Mouse (Mus musculus) myocyte (in vitro differentiated cells): Measurements from ENCODE around the gene Kctd21. TPM values are rescaled to one million over a fixed set of nuclear protein-coding genes. Genes with fewer than 3 reads are reported as not detected.

ENCODE experiments used
- H3K27me3 ChIP-seq: one replicate; pipeline ENCODE4 v1.6.1; 2011; ENCODE audit not compliant: control insufficient read depth, insufficient read depth, insufficient read length
- H3K36me3 ChIP-seq: one replicate; pipeline ENCODE4 v1.6.1; 2011; ENCODE audit not compliant: control insufficient read depth, insufficient read depth
- H3K4me2 ChIP-seq: one replicate; pipeline ENCODE4 v1.6.1; 2011; ENCODE audit warnings: low read depth, control low read depth
- H3K4me3 ChIP-seq: one replicate; pipeline ENCODE4 v1.5.1; 2011; ENCODE audit warnings: mild to moderate bottlenecking, control low read depth, moderate library complexity
- H3K79me2 ChIP-seq: one replicate; pipeline ENCODE4 v1.6.1; 2011; ENCODE audit not compliant: control insufficient read depth, insufficient read depth
- H3ac ChIP-seq: one replicate; pipeline ENCODE4 v1.6.1; 2011; ENCODE audit not compliant: control insufficient read depth, insufficient read length
- CEBPB ChIP-seq: IDR thresholded peaks from 2 replicates; pipeline ENCODE4 v1.6.1; 2011; ENCODE audit warnings: mild to moderate bottlenecking, moderate library complexity; ENCODE audit not compliant: poor library complexity, insufficient read depth, severe bottlenecking
- E2F4 ChIP-seq: IDR thresholded peaks from one replicate; pipeline ENCODE4 v1.6.1; 2011; ENCODE audit warnings: mild to moderate bottlenecking, control low read depth, moderate library complexity; ENCODE audit not compliant: insufficient read depth
- MAX ChIP-seq: IDR thresholded peaks from one replicate; pipeline ENCODE4 v1.6.1; 2011; ENCODE audit warnings: low read depth, mild to moderate bottlenecking, control low read depth
- MYOD1 ChIP-seq, 3 experiments: IDR thresholded peaks; one replicate each; pipeline ENCODE4 v1.6.1; 2011; ENCODE audit warnings: control low read depth in 2 of 3, low read depth in 2 of 3, mild to moderate bottlenecking in 2 of 3, moderate library complexity in 1 of 3; ENCODE audit not compliant: insufficient read length in 2 of 3, control insufficient read depth in 1 of 3
- MYOG ChIP-seq, 3 experiments: IDR thresholded peaks; one replicate each; pipeline ENCODE4 v1.6.1; 2011; ENCODE audit warnings: control low read depth in 2 of 3, low read depth in 2 of 3, mild to moderate bottlenecking in 2 of 3; ENCODE audit not compliant: insufficient read length in 2 of 3, control insufficient read depth in 1 of 3, insufficient read depth in 1 of 3
- POLR2A ChIP-seq: IDR thresholded peaks from one replicate; pipeline ENCODE4 v1.6.1; 2011; ENCODE audit warnings: low read depth, mild to moderate bottlenecking, control low read depth, moderate library complexity; ENCODE audit not compliant: insufficient read length
- POLR2AphosphoS2 ChIP-seq: IDR thresholded peaks from one replicate; pipeline ENCODE4 v1.6.1; 2011; ENCODE audit warnings: low read depth, control low read depth; ENCODE audit not compliant: insufficient read length
- REST ChIP-seq: IDR thresholded peaks from one replicate; pipeline ENCODE4 v1.6.1; 2011; ENCODE audit warnings: mild to moderate bottlenecking, control low read depth, moderate library complexity; ENCODE audit not compliant: insufficient read depth, insufficient read length
- SRF ChIP-seq: IDR thresholded peaks from one replicate; pipeline ENCODE4 v1.6.1; 2011; ENCODE audit warnings: low read depth; ENCODE audit not compliant: control insufficient read depth, insufficient read length
- TCF12 ChIP-seq: IDR thresholded peaks from one replicate; pipeline ENCODE4 v1.6.1; 2011; ENCODE audit warnings: mild to moderate bottlenecking, control low read depth; ENCODE audit not compliant: poor library complexity, insufficient read depth, severe bottlenecking
- TCF3 ChIP-seq: IDR thresholded peaks from one replicate; pipeline ENCODE4 v1.6.1; 2011; ENCODE audit warnings: low read depth, control low read depth; ENCODE audit not compliant: insufficient read length
- USF1 ChIP-seq: IDR thresholded peaks from one replicate; pipeline ENCODE4 v1.6.1; 2011; ENCODE audit warnings: low read depth, mild to moderate bottlenecking, control low read depth, moderate library complexity
- polyA plus RNA-seq: library from polyadenylated mRNA; unstranded; fragments of >200 nt; fragmentation: generic; extraction: Trizol; gene quantifications from one replicate; pipeline ENCODE4 v1.2.1, GENCODE M21; 2012; ENCODE audit warnings: missing spikeins

Kctd21 gene
- polyA plus RNA-seq, 1 experiment, result 2.3 TPM

- Histone ChIP-seq H3K27me3 (no peaks in the 10 kb centered on the region), H3K79me2 (no peaks in the 10 kb centered on the region), H3K36me3 (no peaks in the 10 kb centered on the region), H3K4me2 (no peak overlapping the region), H3K4me3 (no peak overlapping the region), H3ac (no peak overlapping the region)
- TF ChIP-seq POLR2A, result no peak
- TF ChIP-seq REST, result no peak
- no peak for TF ChIP-seq MAX
- TF ChIP-seq USF1, result no peak
- no peak for TF ChIP-seq TCF3
- TF ChIP-seq SRF, result no peak
- no peak for TF ChIP-seq E2F4
- TF ChIP-seq MYOG (IDR thresholded peaks at IDR 0.05; ENCODE audit: control insufficient read depth in 1 of 3, insufficient read depth in 1 of 3, insufficient read length in 2 of 3, low read depth in 2 of 3), result no peak
- TF ChIP-seq POLR2AphosphoS2, result no peak
- TF ChIP-seq MYOD1 (IDR thresholded peaks at IDR 0.05; ENCODE audit: control insufficient read depth in 1 of 3, insufficient read length in 2 of 3, low read depth in 2 of 3), result no peak
- TF ChIP-seq CEBPB, result no peak
These were observed 24.1 kb downstream of the Kctd21 start for GRCm38 (mm10) chr7:97356253-97356652.

GRCm38 (mm10) chr7:97356875-97357276 is 24.7 kb downstream of the Kctd21 start:
- no peak overlapping the region for H3ac ChIP-seq
- no peaks in the 10 kb centered on the region for H3K36me3 ChIP-seq
- H3K27me3 ChIP-seq, result no peaks in the 10 kb centered on the region
- no peaks in the 10 kb centered on the region for H3K79me2 ChIP-seq
- H3K4me3 ChIP-seq, result no peak overlapping the region
- H3K4me2 ChIP-seq, result no peak overlapping the region
- TF ChIP-seq POLR2A, result no peak
- TF ChIP-seq POLR2AphosphoS2, result no peak
- no peak for TF ChIP-seq E2F4
- TF ChIP-seq SRF, result no peak
- no peak for TF ChIP-seq TCF3

DNA sequence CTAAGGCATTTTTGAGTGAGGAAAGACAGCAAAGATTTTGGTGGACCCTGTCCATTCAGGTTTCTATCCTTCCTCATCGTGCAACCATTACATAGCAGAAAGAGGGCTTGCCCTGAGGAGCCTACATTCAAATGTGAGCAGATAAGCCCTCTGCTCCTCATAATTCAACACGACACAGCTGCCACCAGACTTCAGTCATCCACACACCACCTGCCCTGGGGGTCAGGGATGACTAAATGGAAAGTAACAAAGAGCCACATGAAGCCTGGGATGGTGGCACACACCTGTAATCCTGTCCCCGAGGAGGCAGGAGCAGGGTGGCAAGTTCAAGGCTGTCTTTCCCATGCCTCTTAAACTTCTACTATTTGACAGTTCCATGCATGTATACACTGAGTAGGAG is 25.7 kb downstream of the Kctd21 start:
- no peak overlapping the region for H3K4me2 ChIP-seq
- H3ac ChIP-seq, result no peak overlapping the region
- TF ChIP-seq E2F4, result no peak
- H3K79me2 ChIP-seq, result no peaks in the 10 kb centered on the region
- H3K4me3 ChIP-seq, result no peak overlapping the region
- no peaks in the 10 kb centered on the region for H3K36me3 ChIP-seq
- no peaks in the 10 kb centered on the region for H3K27me3 ChIP-seq

- Histone ChIP-seq H3K4me2 (no peak overlapping the region), H3ac (no peak overlapping the region), H3K36me3 (no peaks in the 10 kb centered on the region), H3K79me2 (no peaks in the 10 kb centered on the region), H3K27me3 (no peaks in the 10 kb centered on the region), H3K4me3 (no peak overlapping the region)
- no peak for TF ChIP-seq POLR2A
- TF ChIP-seq USF1, result no peak
- no peak for TF ChIP-seq CEBPB
- TF ChIP-seq MYOG (IDR thresholded peaks at IDR 0.05; ENCODE audit: control insufficient read depth in 1 of 3, insufficient read depth in 1 of 3, insufficient read length in 2 of 3, low read depth in 2 of 3), result no peak
- TF ChIP-seq MYOD1 (IDR thresholded peaks at IDR 0.05; ENCODE audit: control insufficient read depth in 1 of 3, insufficient read length in 2 of 3, low read depth in 2 of 3), result no peak
- TF ChIP-seq MAX, result no peak
- no peak for TF ChIP-seq POLR2AphosphoS2
- TF ChIP-seq TCF12, result no peak
- TF ChIP-seq TCF3, result no peak
- TF ChIP-seq E2F4, result no peak
These were observed 26.2 kb downstream of the Kctd21 start for GRCm38 (mm10) chr7:97358347-97358746.

DNA sequence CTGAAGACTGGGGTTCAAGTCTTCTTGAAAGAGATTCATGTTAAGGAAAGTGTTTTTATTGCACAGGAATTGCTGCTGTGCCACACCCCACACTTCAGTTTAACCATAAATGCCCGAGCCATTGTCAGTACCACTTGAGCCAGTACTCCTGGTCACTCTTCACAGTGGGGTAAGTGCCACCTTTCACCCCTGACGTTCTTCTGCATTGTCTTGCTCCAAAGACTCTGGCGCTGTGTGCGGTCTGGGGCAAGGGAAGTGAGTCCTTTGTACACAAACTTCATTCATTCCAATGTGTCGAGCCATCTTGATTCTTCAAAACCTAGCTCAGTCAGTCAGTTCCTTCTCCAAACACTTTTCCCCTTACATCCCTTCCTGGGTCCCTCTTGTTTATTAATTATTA is 28.0 kb downstream of the Kctd21 start:
- H3K27me3 ChIP-seq, result no peaks in the 10 kb centered on the region
- H3K4me2 ChIP-seq, result no peak overlapping the region
- H3ac ChIP-seq, result no peak overlapping the region
- TF ChIP-seq MAX, result no peak
- TF ChIP-seq MYOD1 (IDR thresholded peaks at IDR 0.05; ENCODE audit: control insufficient read depth in 1 of 3, insufficient read length in 2 of 3, low read depth in 2 of 3), result no peak
- no peak for TF ChIP-seq TCF12
- no peak for TF ChIP-seq REST
- no peaks in the 10 kb centered on the region for H3K36me3 ChIP-seq
- no peak overlapping the region for H3K4me3 ChIP-seq
- no peaks in the 10 kb centered on the region for H3K79me2 ChIP-seq

- Histone ChIP-seq H3K27me3 (no peaks in the 10 kb centered on the region), H3K4me3 (no peak overlapping the region), H3K36me3 (no peaks in the 10 kb centered on the region), H3K79me2 (no peaks in the 10 kb centered on the region), H3ac (no peak overlapping the region), H3K4me2 (no peak overlapping the region)
- TF ChIP-seq MYOG (IDR thresholded peaks at IDR 0.05; ENCODE audit: control insufficient read depth in 1 of 3, insufficient read depth in 1 of 3, insufficient read length in 2 of 3, low read depth in 2 of 3) (no peak), POLR2A (no peak), USF1 (no peak), E2F4 (no peak), TCF12 (no peak), MAX (no peak), MYOD1 (IDR thresholded peaks at IDR 0.05; ENCODE audit: control insufficient read depth in 1 of 3, insufficient read length in 2 of 3, low read depth in 2 of 3) (no peak), SRF (no peak), CEBPB (no peak), POLR2AphosphoS2 (no peak), TCF3 (no peak), REST (no peak)
These were observed 28.8 kb downstream of the Kctd21 start for GRCm38 (mm10) chr7:97360955-97361354.
